Mouse (Mus musculus) heart, adult 2 months (tissue): Measurements from ENCODE around the gene Ooep. TPM values are rescaled to one million over a fixed set of nuclear protein-coding genes. Genes with fewer than 3 reads are reported as not detected.

Source experiments
- DNase-seq, 2 experiments: peaks; one replicate each; pipeline ENCODE4 v3.0.0; 2021
- H3K27ac ChIP-seq: fragments of 200-600 bp; 2 replicates; pipeline ENCODE4 v1.8.1; 2022
- H3K27me3 ChIP-seq: fragments of 200-500 bp; 2 replicates; pipeline ENCODE4 v1.6.1; 2012; ENCODE audit warnings: mild to moderate bottlenecking, low read length, inconsistent platforms, mixed read lengths; ENCODE audit not compliant: control insufficient read depth, insufficient read depth
- H3K36me3 ChIP-seq: fragments of 200-500 bp; 2 replicates; pipeline ENCODE4 v1.6.1; 2012; ENCODE audit warnings: low read length, inconsistent platforms; ENCODE audit not compliant: control insufficient read depth, insufficient read depth
- H3K4me1 ChIP-seq: fragments of 200-500 bp; 2 replicates; pipeline ENCODE4 v1.6.1; 2011; ENCODE audit warnings: low read length; ENCODE audit not compliant: control insufficient read depth, insufficient read depth
- H3K4me3 ChIP-seq: fragments of 200-600 bp; 2 replicates; pipeline ENCODE4 v1.8.1; 2022
- H3K79me2 ChIP-seq: fragments of 200-500 bp; replicated peaks from 2 replicates; pipeline ENCODE4 v1.6.1; 2012; ENCODE audit warnings: mild to moderate bottlenecking, inconsistent platforms, low read length, moderate library complexity, mixed read lengths; ENCODE audit not compliant: control insufficient read depth, insufficient read depth
- H3K9ac ChIP-seq: fragments of 200-500 bp; 2 replicates; pipeline ENCODE4 v1.6.1; 2012; ENCODE audit warnings: low read depth, mild to moderate bottlenecking, control low read depth, inconsistent platforms, low read length, mixed read lengths
- CTCF ChIP-seq: fragments of 200-600 bp; IDR thresholded peaks from 2 replicates; pipeline ENCODE4 v1.8.1; 2022; ENCODE audit warnings: antibody characterized with exemption, mild to moderate bottlenecking, moderate library complexity
- EP300 ChIP-seq: fragments of 200-500 bp; IDR thresholded peaks from 2 replicates; pipeline ENCODE4 v1.6.1; 2011; ENCODE audit warnings: low read depth, low read length, control low read depth; ENCODE audit not compliant: insufficient read depth
- POLR2A ChIP-seq: fragments of 200-500 bp; IDR thresholded peaks from 2 replicates; pipeline ENCODE4 v1.6.1; 2011; ENCODE audit warnings: mild to moderate bottlenecking, low read depth, low read length, control low read depth; ENCODE audit not compliant: insufficient read depth
- WGBS: fragments of 180-500 bp; shearing (Covaris S2); methylation state at CpG from one replicate; pipeline ENCODE4 v1.1.7; 2018; 5-methylcytosine and 5-hydroxymethylcytosine counted together
- intact Hi-C: fragments of 180-260 bp; cut with DNase I; formaldehyde crosslinking; loops from one replicate; pipeline ENCODE4 v1.15.1; 2025
- polyA plus RNA-seq: library from polyadenylated mRNA; depleted of rRNA; stranded (reverse); fragments of >200 nt; gene quantifications from 2 replicates; pipeline ENCODE4 v1.2.3, GENCODE M21; 2012
- total RNA-seq, 2 experiments: library from RNA; stranded (reverse); gene quantifications; 2 replicates each; pipeline ENCODE4 v1.2.3; 2021

The Ooep gene
- total and polyA plus RNA-seq, 3 experiments, result not detected

DNA sequence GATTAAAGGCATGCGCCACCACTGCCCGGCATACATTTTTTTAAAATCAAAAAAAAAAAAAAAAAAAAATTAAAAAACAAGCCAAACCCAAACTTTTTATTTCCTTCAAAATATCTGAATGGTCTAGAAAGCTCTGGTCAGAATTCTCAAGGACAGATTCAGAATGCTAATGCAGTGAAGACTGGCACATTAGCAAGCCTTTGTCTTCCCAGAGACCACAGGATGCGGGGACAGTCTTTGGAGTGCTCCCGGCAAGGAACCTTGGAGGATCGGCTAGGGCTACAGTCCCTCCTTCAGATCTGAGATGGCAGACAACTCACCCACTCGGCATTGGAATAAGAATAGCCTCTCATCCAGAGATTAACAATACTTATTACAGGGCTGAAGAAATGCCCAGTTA is 13.8 kb downstream of the Ooep start:
- Histone ChIP-seq H3K27me3 (no peaks in the 10 kb centered on the region), H3K4me1 (no peaks in the 10 kb centered on the region), H3K27ac (no peak overlapping the region), H3K4me3 (no peak overlapping the region), H3K36me3 (no peaks in the 10 kb centered on the region), H3K79me2 (no peaks in the 10 kb centered on the region), H3K9ac (no peak overlapping the region)
- intact Hi-C loops, result no loop called here
- no peak for TF ChIP-seq CTCF
- no peak for TF ChIP-seq POLR2A
- no peak for TF ChIP-seq EP300
- 83% methylated on average over 6 of the region's 6 CpGs for WGBS
- no peak for DNase-seq

DNA sequence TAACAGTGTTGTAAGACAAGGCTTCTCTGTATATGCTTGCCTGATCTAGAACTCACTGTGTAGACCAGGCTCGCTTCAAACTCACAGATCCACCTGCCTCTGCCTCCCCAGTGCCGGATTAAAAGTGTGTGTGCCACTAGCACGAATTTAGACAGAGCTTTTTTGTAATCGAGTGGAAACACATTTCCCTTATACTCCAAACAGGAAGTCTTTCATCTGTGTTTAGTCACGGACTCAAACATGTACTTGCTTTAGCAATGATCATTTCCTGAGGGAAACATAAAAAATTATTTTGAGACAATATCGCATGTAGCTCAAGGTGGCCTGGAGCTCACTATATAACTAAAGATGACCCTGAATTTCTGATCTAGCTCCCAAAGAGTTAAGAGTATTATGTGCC is 15.2 kb downstream of the Ooep start:
- DNase-seq, result no peak
- no peaks in the 10 kb centered on the region for H3K4me1 ChIP-seq
- no peak overlapping the region for H3K4me3 ChIP-seq
- H3K79me2 ChIP-seq, result no peaks in the 10 kb centered on the region
- 35% methylated on average over 6 of the region's 6 CpGs for WGBS
- no peak overlapping the region for H3K9ac ChIP-seq
- intact Hi-C loops, result no loop called here
- no peak for TF ChIP-seq POLR2A
- no peak for TF ChIP-seq EP300
- TF ChIP-seq CTCF, result no peak
- no peak overlapping the region for H3K27ac ChIP-seq
- no peaks in the 10 kb centered on the region for H3K27me3 ChIP-seq
- H3K36me3 ChIP-seq, result no peaks in the 10 kb centered on the region

DNA sequence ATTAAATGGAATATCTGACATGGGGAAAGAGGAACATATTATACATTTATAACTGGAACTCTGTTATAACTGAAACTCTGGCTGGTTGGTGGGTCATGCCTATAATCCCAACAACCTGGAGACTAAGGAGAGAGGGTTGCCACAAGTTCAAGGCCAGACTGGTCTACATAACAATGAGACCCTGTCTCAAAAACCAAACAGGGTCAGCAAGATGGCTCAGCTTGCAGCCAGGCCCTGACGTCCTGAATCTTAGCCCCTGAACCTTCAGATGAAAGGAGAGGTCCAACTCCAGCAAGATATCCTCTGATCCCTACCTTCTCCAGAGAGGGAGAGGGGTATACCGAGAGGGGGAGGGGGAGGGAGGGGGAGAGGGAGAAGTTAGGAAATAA is 18.0 kb downstream of the Ooep start:
- DNase-seq, result no peak
- no peaks in the 10 kb centered on the region for H3K27me3 ChIP-seq
- H3K9ac ChIP-seq, result no peak overlapping the region
- no peak for TF ChIP-seq POLR2A
- no peak for TF ChIP-seq CTCF
- TF ChIP-seq EP300, result no peak
- intact Hi-C loops, result no loop called here
- no peaks in the 10 kb centered on the region for H3K79me2 ChIP-seq
- no peaks in the 10 kb centered on the region for H3K36me3 ChIP-seq
- WGBS, result 62% methylated on average over 2 of the region's 2 CpGs
- H3K4me3 ChIP-seq, result no peak overlapping the region
- H3K27ac ChIP-seq, result no peak overlapping the region
- no peaks in the 10 kb centered on the region for H3K4me1 ChIP-seq

DNA sequence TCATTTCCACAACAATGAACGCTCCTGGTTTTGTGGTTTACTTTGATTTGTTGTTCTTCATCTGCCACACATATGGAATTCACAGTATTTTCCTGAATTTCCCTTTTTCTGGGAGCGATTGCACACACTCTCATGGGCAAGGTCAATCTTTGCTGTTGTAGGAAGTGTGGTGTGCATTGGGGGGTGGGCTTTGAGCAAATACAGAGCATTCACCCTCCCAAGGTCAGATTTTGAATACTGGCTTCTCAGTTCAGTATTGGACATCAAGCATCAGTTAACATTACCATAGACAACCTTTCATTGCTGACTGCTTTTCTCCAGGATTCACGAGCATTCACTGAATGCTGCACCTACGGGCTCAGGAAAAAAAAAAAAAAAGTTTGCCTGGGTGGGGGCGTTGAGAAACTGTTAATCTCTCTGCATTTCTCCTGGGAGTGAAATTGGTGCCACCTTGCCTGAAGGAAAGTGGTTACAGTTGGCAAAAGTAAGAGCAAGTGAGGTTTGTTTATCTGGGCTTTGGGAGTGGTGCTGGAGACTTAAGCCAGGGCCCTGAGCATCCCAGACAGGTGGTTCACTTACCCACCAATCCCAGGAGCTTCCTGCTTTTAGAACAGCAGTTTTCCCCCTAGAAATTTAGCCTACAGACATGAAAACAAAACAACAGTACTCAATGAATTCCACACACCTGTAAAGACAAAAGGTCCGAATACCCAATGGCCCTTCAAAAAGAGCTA is 18.6 kb downstream of the Ooep start:
- Histone ChIP-seq H3K27ac (no peak overlapping the region), H3K36me3 (no peaks in the 10 kb centered on the region), H3K9ac (no peak overlapping the region), H3K27me3 (no peaks in the 10 kb centered on the region), H3K4me3 (no peak overlapping the region), H3K79me2 (no peaks in the 10 kb centered on the region), H3K4me1 (no peaks in the 10 kb centered on the region)
- TF ChIP-seq POLR2A (no peak), CTCF (no peak), EP300 (no peak)
- intact Hi-C loops, result loop anchor here (2.0 kb wide), 1 partner anchor 193 kb away; no protein-coding TSS in a partner anchor
- no peak for DNase-seq
- WGBS, result 77% methylated on average over 6 of the region's 6 CpGs

DNA sequence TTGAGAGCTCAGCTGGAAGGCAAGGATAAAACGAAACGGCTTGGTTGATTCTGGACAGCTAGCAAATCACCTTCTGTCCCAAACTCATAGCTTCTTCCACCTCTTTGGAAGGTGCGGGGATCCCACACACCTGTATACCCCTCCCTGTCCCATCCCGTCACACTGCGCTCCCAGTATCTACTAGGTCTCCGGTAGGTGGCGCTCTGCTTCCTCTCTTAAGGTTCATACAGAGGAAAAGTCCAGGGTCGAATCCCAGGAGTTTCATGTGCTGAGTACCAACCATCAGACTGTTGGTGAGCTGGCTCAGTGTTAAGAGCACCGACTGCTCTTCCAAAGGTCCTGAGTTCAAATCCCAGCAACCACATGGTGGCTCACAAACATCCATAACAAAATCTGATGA is 20.5 kb downstream of the Ooep start:
- H3K36me3 ChIP-seq, result no peaks in the 10 kb centered on the region
- H3K27ac ChIP-seq, result no peak overlapping the region
- no peaks in the 10 kb centered on the region for H3K79me2 ChIP-seq
- peak; percentile 46 to 59 for DNase-seq
- no peak overlapping the region for H3K9ac ChIP-seq
- H3K4me1 ChIP-seq, result no peaks in the 10 kb centered on the region
- TF ChIP-seq POLR2A (no peak), EP300 (no peak), CTCF (peak; percentile 81)
- no peak overlapping the region for H3K4me3 ChIP-seq
- H3K27me3 ChIP-seq, result no peaks in the 10 kb centered on the region
- 12% methylated on average over 9 of the region's 9 CpGs for WGBS
- intact Hi-C loops, result loop anchor here (2.0 kb wide), 1 partner anchor 195 kb away; no protein-coding TSS in a partner anchor

DNA sequence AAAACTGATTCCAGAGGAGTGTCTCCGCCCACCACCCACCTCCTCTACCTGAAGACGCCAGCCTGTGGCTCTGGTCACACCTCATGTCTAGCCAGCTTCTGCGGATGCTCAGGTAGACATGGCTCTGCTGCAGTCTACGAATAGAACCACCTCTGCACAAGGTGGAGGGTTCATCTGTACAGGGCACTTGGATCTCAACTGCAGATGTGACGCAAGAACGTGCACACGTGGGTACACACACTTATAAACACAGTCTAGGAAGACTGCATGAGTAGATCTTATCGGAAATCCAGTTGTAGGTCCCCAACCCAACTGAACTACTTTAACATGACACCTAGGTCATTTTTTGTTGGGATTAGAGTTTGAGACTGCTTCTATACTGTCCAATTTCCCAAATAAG is 22.9 kb downstream of the Ooep start, which contains the start of gene Gsta2:
Gsta2 (minus strand) TSS at position 178 of the 400 bp plus-strand sequence.
- H3K27ac ChIP-seq, result no peak within 1 kb of the TSS
- DNase-seq, result no peak
- H3K4me3 ChIP-seq, result no peak within 1 kb of the TSS
- 85% methylated on average over 8 of the region's 8 CpGs for WGBS
- H3K27me3 ChIP-seq, result no peaks in the 10 kb centered on the region
- no peaks in the 10 kb centered on the region for H3K79me2 ChIP-seq
- TF ChIP-seq EP300, result no peak
- no peak for TF ChIP-seq POLR2A
- H3K4me1 ChIP-seq, result no peaks in the 10 kb centered on the region
- intact Hi-C loops, result no loop called here
- no peak within 1 kb of the TSS for H3K9ac ChIP-seq
- no peaks in the 10 kb centered on the region for H3K36me3 ChIP-seq
